Mouse (Mus musculus) hindbrain, postnatal 0 days (tissue): ENCODE data around the gene Cysrt1. TPM values are rescaled to one million over a fixed set of nuclear protein-coding genes. Genes with fewer than 3 reads are reported as not detected.

Source experiments
- ATAC-seq: fragments of 200-750 bp; cut with Nextera tagmentation; 2 replicates; pipeline ENCODE4 v1.8.0; 2017; ENCODE audit warnings: mild to moderate bottlenecking, moderate TSS enrichment, moderate library complexity
- DNase-seq: peaks from one replicate; pipeline ENCODE4 v3.0.0-alpha.2; 2015; ENCODE audit warnings: low spot score
- H3K27ac ChIP-seq: fragments of 300-500 bp; sonication (generic); 2 replicates; pipeline ENCODE4 v1.5.1; 2014; ENCODE audit warnings: mild to moderate bottlenecking
- H3K27me3 ChIP-seq: fragments of 300-500 bp; sonication (generic); 2 replicates; pipeline ENCODE4 v1.6.1; 2014; ENCODE audit warnings: low read length, mixed read lengths; ENCODE audit not compliant: insufficient read depth
- H3K36me3 ChIP-seq: fragments of 300-500 bp; sonication (generic); 2 replicates; pipeline ENCODE4 v1.6.1; 2014; ENCODE audit warnings: low read length, mixed read lengths; ENCODE audit not compliant: insufficient read depth
- H3K4me1 ChIP-seq: fragments of 300-500 bp; sonication (generic); 2 replicates; pipeline ENCODE4 v1.6.1; 2014; ENCODE audit warnings: antibody characterized with exemption, low read length, mixed read lengths; ENCODE audit not compliant: insufficient read depth
- H3K4me2 ChIP-seq: fragments of 300-500 bp; sonication (generic); 2 replicates; pipeline ENCODE4 v1.6.1; 2014; ENCODE audit warnings: low read depth, mild to moderate bottlenecking, low read length, moderate library complexity, mixed read lengths
- H3K4me3 ChIP-seq: fragments of 300-500 bp; sonication (generic); 2 replicates; pipeline ENCODE4 v1.5.1; 2014; ENCODE audit warnings: low read length
- H3K9ac ChIP-seq: fragments of 300-500 bp; sonication (generic); replicated peaks from 2 replicates; pipeline ENCODE4 v1.6.1; 2014; ENCODE audit warnings: mild to moderate bottlenecking, low read length, moderate library complexity, mixed read lengths
- H3K9me3 ChIP-seq: fragments of 300-500 bp; sonication (generic); 2 replicates; pipeline ENCODE4 v1.6.1; 2016; ENCODE audit warnings: low read length, mixed read lengths
- CTCF ChIP-seq: IDR thresholded peaks from 2 replicates; pipeline ENCODE4 v1.5.1; 2016; ENCODE audit warnings: antibody characterized with exemption, control low read depth, low read depth
- WGBS: fragments of 180-500 bp; shearing (Covaris S2); extraction: QIAGEN DNeasy Blood & Tissue Kit; methylation state at CpG from one replicate; pipeline ENCODE4 v1.1.7; 2014; 5-methylcytosine and 5-hydroxymethylcytosine counted together
- polyA plus RNA-seq: library from polyadenylated mRNA; unstranded; fragments of >200 nt; fragmentation: Nextera tagmentation; extraction: Ambion mirVana; gene quantifications from 2 replicates; pipeline ENCODE4 v1.2.1, GENCODE M21; 2015
- total RNA-seq: library from RNA; depleted of rRNA; stranded (reverse); fragments of >200 nt; gene quantifications from 2 replicates; pipeline ENCODE4 v1.2.3, GENCODE M21; 2014

The Cysrt1 gene
- total and polyA plus RNA-seq, 2 experiments from 2014 or later: 0.24 TPM; not detected in 1

GRCm38 (mm10) chr2:25225811-25226379, 16.4 kb downstream of the Cysrt1 start:
- TF ChIP-seq CTCF: no peak
- Histone ChIP-seq H3K36me3 (no peaks in the 10 kb centered on the region), H3K4me1 (peaks cover 19% of the 10 kb centered on the region), H3K4me3 (no peak overlapping the region; the same call in 1 of the 2 replicates), H3K27ac (peak overlapping the region; percentile 97), H3K27me3 (no peaks in the 10 kb centered on the region), H3K9ac (no peak overlapping the region), H3K9me3 (no peaks in the 10 kb centered on the region), H3K4me2 (peak overlapping the region; percentile 57; the same call in 1 of the 2 replicates)
- WGBS: 66% methylated on average over 8 of the region's 8 CpGs
- ATAC-seq (no peak), DNase-seq (no peak)

- H3K27me3 ChIP-seq: no peaks in the 10 kb centered on the region
- peak; percentile 97 for ATAC-seq
- peak overlapping the region; percentile 80 for H3K4me3 ChIP-seq
- H3K9me3 ChIP-seq: no peaks in the 10 kb centered on the region
- no peaks in the 10 kb centered on the region for H3K36me3 ChIP-seq
- 2% methylated on average over 41 of the region's 41 CpGs for WGBS
- peak; percentile 100 for DNase-seq
- peak overlapping the region; percentile 97 for H3K27ac ChIP-seq
- peak overlapping the region; percentile 57 for H3K4me2 ChIP-seq
- peak overlapping the region; percentile 68 for H3K9ac ChIP-seq
- TF ChIP-seq CTCF: no peak
- peaks cover 19% of the 10 kb centered on the region for H3K4me1 ChIP-seq
These were observed 17.2 kb downstream of the Cysrt1 start for GRCm38 (mm10) chr2:25224766-25225752.

- no peak for ATAC-seq
- WGBS: under 1% methylated on average over 17 of the region's 17 CpGs
- Histone ChIP-seq H3K36me3 (no peaks in the 10 kb centered on the region), H3K9ac (peak within 1 kb of the TSS; percentile 87), H3K27me3 (no peaks in the 10 kb centered on the region), H3K4me3 (peak within 1 kb of the TSS; percentile 80), H3K4me1 (peaks cover 19% of the 10 kb centered on the region), H3K9me3 (no peaks in the 10 kb centered on the region), H3K4me2 (peak within 1 kb of the TSS; percentile 84), H3K27ac (peak within 1 kb of the TSS; percentile 97)
- no peak for DNase-seq
- peak; percentile 62 for TF ChIP-seq CTCF
These were observed 17.8 kb downstream of the Cysrt1 start, which contains the start of gene Tubb4b for GRCm38 (mm10) chr2:25224492-25224765. Gene Tubb4b, minus strand, starts transcription at chr2:25224702.

GRCm38 (mm10) chr2:25223681-25224491, 18.4 kb downstream of the Cysrt1 start:
- Histone ChIP-seq H3K4me2 (peak overlapping the region; percentile 84), H3K27ac (peak overlapping the region; percentile 95), H3K9me3 (no peaks in the 10 kb centered on the region), H3K9ac (peak overlapping the region; percentile 87), H3K27me3 (no peaks in the 10 kb centered on the region), H3K36me3 (no peaks in the 10 kb centered on the region), H3K4me3 (peak overlapping the region; percentile 80), H3K4me1 (peaks cover 18% of the 10 kb centered on the region)
- TF ChIP-seq CTCF: no peak
- ATAC-seq (peak; percentile 12; the same call in 1 of the 2 replicates), DNase-seq (no peak)
- 3% methylated on average over 47 of the region's 53 CpGs for WGBS

- Histone ChIP-seq H3K27me3 (no peaks in the 10 kb centered on the region), H3K4me3 (no peak overlapping the region), H3K27ac (no peak overlapping the region), H3K9ac (no peak overlapping the region), H3K4me2 (no peak overlapping the region), H3K4me1 (peaks cover 12% of the 10 kb centered on the region), H3K9me3 (no peaks in the 10 kb centered on the region), H3K36me3 (no peaks in the 10 kb centered on the region)
- no peak for ATAC-seq
- TF ChIP-seq CTCF: no peak
- WGBS: 73% methylated on average over 5 of the region's 5 CpGs
- DNase-seq: no peak
These were observed 20.9 kb downstream of the Cysrt1 start for GRCm38 (mm10) chr2:25221331-25221772.

- H3K27me3 ChIP-seq: no peaks in the 10 kb centered on the region
- H3K9ac ChIP-seq: no peak within 1 kb of the TSS
- H3K27ac ChIP-seq: no peak within 1 kb of the TSS
- no peak within 1 kb of the TSS for H3K4me3 ChIP-seq
- H3K36me3 ChIP-seq: no peaks in the 10 kb centered on the region
- ATAC-seq (no peak), DNase-seq (no peak)
- TF ChIP-seq CTCF: no peak
- peaks cover 2% of the 10 kb centered on the region for H3K4me1 ChIP-seq
- no peaks in the 10 kb centered on the region for H3K9me3 ChIP-seq
- no peak within 1 kb of the TSS for H3K4me2 ChIP-seq
These were observed 23.8 kb downstream of the Cysrt1 start, which contains the start of gene Fam166a for GRCm38 (mm10) chr2:25218445-25218844. Gene Fam166a, plus strand, starts transcription at chr2:25218745.
